Mouse (Mus musculus) liver, postnatal 0 days (tissue): Measurements from ENCODE around the gene Pde4d.

Source experiments
- CTCF ChIP-seq: sonication (generic); IDR thresholded peaks from 2 replicates; pipeline ENCODE4 v1.5.1; 2016; ENCODE audit warnings: antibody characterized with exemption, low read depth
- EP300 ChIP-seq: IDR thresholded peaks from 2 replicates; pipeline ENCODE4 v1.6.1; 2016; ENCODE audit warnings: antibody characterized with exemption, low read depth, mild to moderate bottlenecking

GRCm38 (mm10) chr13:109695098-109695497, 1245.3 kb downstream of the Pde4d start:
- TF ChIP-seq CTCF (no peak), EP300 (no peak)
